Mouse (Mus musculus): ENCODE measurements around the gene Nampt. TPM values are rescaled to one million over a fixed set of nuclear protein-coding genes. Genes with fewer than 3 reads are reported as not detected.

Nampt gene
- total RNA-seq, 2 experiments from 2014 or later, result 34.0 to 37.1 TPM

- DNase-seq (ENCODE audit: low spot score in 2 of 2), result no peak
- intact Hi-C loops (cut with DNase I), result no loop called here
These were observed 15.4 kb downstream of the Nampt start for GRCm38 (mm10) chr12:32834781-32835180.

GRCm38 (mm10) chr12:32835235-32835634, 15.9 kb downstream of the Nampt start:
- no peak for DNase-seq (ENCODE audit: low spot score in 2 of 2)
- intact Hi-C loops (cut with DNase I), result no loop called here

GRCm38 (mm10) chr12:32838406-32838805, 19.1 kb downstream of the Nampt start:
- no peak for DNase-seq (ENCODE audit: low spot score in 2 of 2)
- intact Hi-C loops (cut with DNase I), result no loop called here

GRCm38 (mm10) chr12:32838954-32839353, 19.6 kb downstream of the Nampt start:
- DNase-seq (ENCODE audit: low spot score in 2 of 2), result no peak
- intact Hi-C loops (cut with DNase I), result no loop called here

- intact Hi-C loops (cut with DNase I), result no loop called here
- no peak for DNase-seq (ENCODE audit: low spot score in 2 of 2)
These were observed 22.1 kb downstream of the Nampt start for GRCm38 (mm10) chr12:32841442-32841900.

- DNase-seq (ENCODE audit: low spot score in 2 of 2), result no peak
- intact Hi-C loops (cut with DNase I), result no loop called here
These were observed 27.0 kb downstream of the Nampt start for GRCm38 (mm10) chr12:32846325-32846724.

GRCm38 (mm10) chr12:32853757-32854156, 34.4 kb downstream of the Nampt start:
- DNase-seq (ENCODE audit: low spot score in 2 of 2), result no peak
- intact Hi-C loops (cut with DNase I), result no loop called here

- intact Hi-C loops (cut with DNase I), result no loop called here
- DNase-seq (ENCODE audit: low spot score in 2 of 2), result no peak
These were observed 35.5 kb downstream of the Nampt start for GRCm38 (mm10) chr12:32854866-32855265.

GRCm38 (mm10) chr12:32855398-32855797, 36.1 kb downstream of the Nampt start:
- no peak for DNase-seq (ENCODE audit: low spot score in 2 of 2)

GRCm38 (mm10) chr12:32856707-32857511, 37.6 kb downstream of the Nampt start:
- no peak for DNase-seq (ENCODE audit: low spot score in 2 of 2)
- intact Hi-C loops (cut with DNase I), result no loop called here

More at GRCm38 (mm10) chr12:32855398-32855797, 36.1 kb downstream of the Nampt start:
- intact Hi-C loops (cut with DNase I), result no loop called here

- intact Hi-C loops (cut with DNase I), result no loop called here
These were observed 39.1 kb downstream of the Nampt start for GRCm38 (mm10) chr12:32858444-32858843.

GRCm38 (mm10) chr12:32860820-32861219, 41.5 kb downstream of the Nampt start:
- intact Hi-C loops (cut with DNase I), result no loop called here
- DNase-seq (ENCODE audit: low spot score in 2 of 2), result no peak

More at GRCm38 (mm10) chr12:32858444-32858843, 39.1 kb downstream of the Nampt start:
- DNase-seq (ENCODE audit: low spot score in 2 of 2), result no peak

- intact Hi-C loops (cut with DNase I), result no loop called here
These were observed 51.5 kb downstream of the Nampt start for GRCm38 (mm10) chr12:32870815-32871214.

GRCm38 (mm10) chr12:32877500-32877899, 58.2 kb downstream of the Nampt start:
- no peak for DNase-seq (ENCODE audit: low spot score in 2 of 2)
- intact Hi-C loops (cut with DNase I), result no loop called here

More at GRCm38 (mm10) chr12:32870815-32871214, 51.5 kb downstream of the Nampt start:
- no peak for DNase-seq (ENCODE audit: low spot score in 2 of 2)

- DNase-seq (ENCODE audit: low spot score in 2 of 2), result no peak
- intact Hi-C loops (cut with DNase I), result no loop called here
These were observed 58.7 kb downstream of the Nampt start for GRCm38 (mm10) chr12:32877964-32878571.

- intact Hi-C loops (cut with DNase I), result no loop called here
These were observed 60.0 kb downstream of the Nampt start for GRCm38 (mm10) chr12:32879371-32879770.

GRCm38 (mm10) chr12:32884356-32884755, 65.0 kb downstream of the Nampt start:
- intact Hi-C loops (cut with DNase I), result no loop called here
- DNase-seq (ENCODE audit: low spot score in 2 of 2), result no peak

More at GRCm38 (mm10) chr12:32879371-32879770, 60.0 kb downstream of the Nampt start:
- DNase-seq (ENCODE audit: low spot score in 2 of 2), result no peak

GRCm38 (mm10) chr12:32885041-32885440, 65.7 kb downstream of the Nampt start:
- intact Hi-C loops (cut with DNase I), result no loop called here
- DNase-seq (ENCODE audit: low spot score in 2 of 2), result no peak

GRCm38 (mm10) chr12:32886353-32886752, 67.0 kb downstream of the Nampt start:
- intact Hi-C loops (cut with DNase I), result no loop called here
- DNase-seq (ENCODE audit: low spot score in 2 of 2), result no peak

GRCm38 (mm10) chr12:32888226-32888625, 68.9 kb downstream of the Nampt start:
- intact Hi-C loops (cut with DNase I), result no loop called here
- DNase-seq (ENCODE audit: low spot score in 2 of 2), result no peak

GRCm38 (mm10) chr12:32889846-32890245, 70.5 kb downstream of the Nampt start:
- intact Hi-C loops (cut with DNase I), result no loop called here
- no peak for DNase-seq (ENCODE audit: low spot score in 2 of 2)

All from left cerebral cortex, postnatal 14 days (tissue).